Mouse (Mus musculus): ENCODE data around the gene Rbm14. TPM values are rescaled to one million over a fixed set of nuclear protein-coding genes. Genes with fewer than 3 reads are reported as not detected.

The Rbm14 gene
- total RNA-seq, 2 experiments from 2014 or later, result 55.8 to 57.7 TPM

DNA sequence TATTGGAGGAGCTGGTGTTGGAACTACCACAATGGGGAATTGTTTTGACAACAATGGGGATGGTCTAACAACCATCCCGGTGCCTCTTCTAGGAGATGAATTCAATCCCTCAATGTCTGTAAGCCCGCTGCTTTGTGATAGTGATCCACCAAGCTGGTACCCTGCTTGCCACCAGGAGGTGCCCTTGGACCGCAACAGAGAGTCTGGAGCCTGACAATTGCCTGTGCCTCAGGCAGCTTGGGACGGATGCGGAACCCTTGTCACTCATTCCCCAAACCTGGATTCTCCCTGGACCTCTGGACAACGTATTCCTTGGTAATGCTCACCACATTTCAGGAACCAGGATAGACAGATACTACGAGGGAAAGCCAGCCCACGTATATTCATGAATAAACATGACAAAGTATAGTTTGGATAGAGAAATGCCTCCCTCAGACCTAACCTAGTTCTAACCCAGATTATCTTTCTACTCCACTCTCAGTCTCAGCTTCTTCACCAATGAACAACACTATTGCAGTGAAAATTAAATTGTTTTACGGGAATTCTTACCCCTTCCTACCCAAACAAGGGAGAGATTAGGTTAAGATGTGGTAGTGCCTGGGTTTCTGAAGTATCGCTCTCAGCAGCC lies 55.8 kb downstream of the Rbm14 start:
- peak; percentile 60 to 84 for DNase-seq (ENCODE audit: low spot score in 2 of 2)

Other genes with a start within 250 kb of the Rbm14 start
- 10 to 100 TPM; 15.8 to 20.0 TPM for gene Lrfn4, start 196.0 kb downstream of the Rbm14 start, total RNA-seq (2021)
- 10 to 100 TPM; 35.7 to 39.5 TPM for gene Rce1, start 186.0 kb downstream of the Rbm14 start, total RNA-seq (2021)
- under 1 TPM; 0.28 to 0.56 TPM for gene Gm960, start 113.0 kb downstream of the Rbm14 start, total RNA-seq (2021)
- 1 to 10 TPM; 4.7 to 5.3 TPM for gene Sptbn2, start 100.5 kb downstream of the Rbm14 start, total RNA-seq (2021)
- 10 to 100 TPM; 15.7 to 15.9 TPM for gene Rbm4b, start 55.1 kb downstream of the Rbm14 start, total RNA-seq (2021)
- 10 to 100 TPM; 65.4 to 65.7 TPM for gene Rbm4, start 17.7 kb downstream of the Rbm14 start, total RNA-seq (2021)
- 10 to 100 TPM; 15.1 to 27.1 TPM for gene Gm21992, start within 50 bp of the Rbm14 start, total RNA-seq (2021)
- 10 to 100 TPM; 87.5 to 98.7 TPM for gene Ccs, start 27.7 kb upstream of the Rbm14 start, total RNA-seq (2021)
- gene Ccdc87, start 27.7 kb upstream of the Rbm14 start, total RNA-seq (2021), result under 1 TPM in 1 of 2 experiments, not detected in 1; 0.17 TPM
- gene Ctsf, start 43.5 kb upstream of the Rbm14 start, total RNA-seq (2021), result 100 to 1,000 TPM; 256 to 274 TPM
- 10 to 100 TPM in 1 of 2 experiments, 1 to 10 TPM in 1; 8.5 to 35.5 TPM for gene Actn3, start 66.3 kb upstream of the Rbm14 start, total RNA-seq (2021)
- 10 to 100 TPM; 19.5 to 19.7 TPM for gene Zdhhc24, start 67.0 kb upstream of the Rbm14 start, total RNA-seq (2021)
- 10 to 100 TPM; 13.1 to 15.5 TPM for gene Bbs1, start 95.0 kb upstream of the Rbm14 start, total RNA-seq (2021)
- gene Dpp3, start 116.7 kb upstream of the Rbm14 start, total RNA-seq (2021), result 100 to 1,000 TPM; 110 to 113 TPM
- gene Peli3, start 131.5 kb upstream of the Rbm14 start, total RNA-seq (2021), result 1 to 10 TPM; 6.7 to 7.3 TPM
- gene Mrpl11, start 150.5 kb upstream of the Rbm14 start, total RNA-seq (2021), result 10 to 100 TPM; 58.8 to 68.9 TPM
- under 1 TPM; 0.71 to 0.78 TPM for gene Npas4, start 178.7 kb upstream of the Rbm14 start, total RNA-seq (2021)
- gene Slc29a2, start 212.2 kb upstream of the Rbm14 start, total RNA-seq (2021), result 1 to 10 TPM; 6.6 to 7.2 TPM
- gene B4gat1, start 227.2 kb upstream of the Rbm14 start, total RNA-seq (2021), result 10 to 100 TPM; 48.0 to 49.0 TPM
- 1 to 10 TPM; 1.3 to 2.0 TPM for gene AC124502.3, start 227.3 kb upstream of the Rbm14 start, total RNA-seq (2021)
- gene Brms1, start 229.7 kb upstream of the Rbm14 start, total RNA-seq (2021), result 10 to 100 TPM; 29.6 to 35.1 TPM
- 1 to 10 TPM; 5.1 TPM for gene Rin1, start 238.8 kb upstream of the Rbm14 start, total RNA-seq (2021)